Mouse (Mus musculus) spleen, adult 2 months (tissue): ENCODE data around the gene Iqck.

ENCODE experiments used
- CTCF ChIP-seq: fragments of 200-500 bp; IDR thresholded peaks from 2 replicates; pipeline ENCODE4 v1.5.1; 2011; ENCODE audit warnings: mild to moderate bottlenecking, inconsistent platforms; ENCODE audit not compliant: insufficient read depth, insufficient read length, insufficient replicate concordance; ENCODE audit errors: extremely low read depth
- POLR2A ChIP-seq: fragments of 200-500 bp; IDR thresholded peaks from 2 replicates; pipeline ENCODE4 v1.6.1; 2011; ENCODE audit warnings: low read depth, low read length, inconsistent platforms

DNA sequence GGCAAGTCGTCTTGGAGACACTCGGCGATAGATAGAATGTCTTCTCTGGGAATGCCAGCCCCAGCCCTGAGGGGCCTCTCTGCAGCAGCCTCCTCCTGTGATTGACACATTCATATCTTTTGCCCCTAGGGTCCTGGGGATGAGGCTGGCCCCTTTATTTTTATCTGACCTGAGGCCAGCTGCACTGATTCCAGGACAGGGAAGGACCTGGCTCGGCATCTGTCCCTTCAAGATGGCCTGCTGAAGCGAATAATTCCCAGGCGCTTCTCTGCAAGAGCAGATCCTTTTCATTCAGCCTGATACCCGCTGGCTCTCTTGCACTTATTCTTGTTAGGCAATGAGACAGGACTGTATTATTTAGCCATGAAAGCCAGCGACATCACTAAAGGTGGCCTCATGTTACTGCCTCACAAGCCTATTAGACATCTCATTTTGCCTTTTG, 56.5 kb downstream of the Iqck start:
- TF ChIP-seq CTCF (no peak), POLR2A (no peak)
